Mouse (Mus musculus): ENCODE data around the gene Tsen34. TPM values are rescaled to one million over a fixed set of nuclear protein-coding genes. Genes with fewer than 3 reads are reported as not detected.
"Not testable (repeated sequence)": the region's sequence is repeated elsewhere in the genome, so short reads cannot be mapped to it uniquely, and the experiment has no call there.

Tsen34 gene
- total and polyA plus RNA-seq, 3 experiments: 16.0 to 21.7 TPM; not detected in 1

DNA sequence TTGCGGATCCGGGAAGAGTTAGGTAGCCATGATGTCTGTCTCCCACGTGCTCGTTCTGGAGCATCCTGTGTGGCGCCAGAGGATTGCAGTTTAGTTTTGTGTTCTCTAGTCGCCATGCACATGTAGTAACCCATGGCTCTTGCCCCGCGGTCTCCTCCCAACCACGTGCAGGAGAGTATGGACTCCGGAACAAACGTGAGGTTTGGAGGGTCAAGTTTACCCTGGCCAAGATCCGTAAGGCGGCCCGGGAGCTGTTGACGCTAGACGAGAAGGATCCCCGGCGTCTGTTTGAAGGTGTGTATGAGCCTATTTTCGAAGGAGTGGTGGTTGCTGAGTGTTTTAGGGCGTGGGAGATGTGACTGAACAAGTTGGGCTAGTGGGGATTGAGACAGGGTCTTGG is 11.8 kb downstream of the Tsen34 start:
- H3K4me3 ChIP-seq (ENCODE audit: control insufficient read depth in 1 of 2, insufficient read depth in 1 of 2, low read depth in 2 of 2, low read length in 2 of 2): peak overlapping the region; percentile 73 to 99
- H3K9ac ChIP-seq (ENCODE audit: control insufficient read depth, low read depth, low read length, poor library complexity, severe bottlenecking): peak overlapping the region; percentile 99
- TF ChIP-seq USF1 (IDR thresholded peaks at IDR 0.05; ENCODE audit: low read depth, low read length): no peak
- TF ChIP-seq MYC (IDR thresholded peaks at IDR 0.05; ENCODE audit: low read depth, low read length): peak; percentile 93
- peak; percentile 76 for TF ChIP-seq MXI1 (IDR thresholded peaks at IDR 0.05; ENCODE audit: low read depth, low read length)
- TF ChIP-seq POLR2AphosphoS2 (IDR thresholded peaks at IDR 0.05; ENCODE audit: low read length): no peak
- TF ChIP-seq CHD1 (IDR thresholded peaks at IDR 0.05; ENCODE audit: low read depth, low read length): peak; percentile 93; the same call in 1 of the 2 replicates
- no peak for TF ChIP-seq CTCF (IDR thresholded peaks at IDR 0.05 in 2 of 3, conservative IDR thresholded peaks at IDR 0.05 in 1 of 3; ENCODE audit: control insufficient read depth in 1 of 3, insufficient read depth in 1 of 3, low read depth in 2 of 3, low read length in 3 of 3, poor library complexity in 1 of 3, severe bottlenecking in 1 of 3)
- peak in 1 of 2 experiments; percentile 7; a peak in 2 of 4 replicates for TF ChIP-seq POLR2A (IDR thresholded peaks at IDR 0.05; ENCODE audit: control insufficient read depth in 1 of 2, insufficient read depth in 1 of 2, low read depth in 1 of 2, low read length in 2 of 2, poor library complexity in 1 of 2)
- TF ChIP-seq MAX (IDR thresholded peaks at IDR 0.05; ENCODE audit: low read length): peak; percentile 93
- TF ChIP-seq ZC3H11A (IDR thresholded peaks at IDR 0.05; ENCODE audit: low read depth, low read length): no peak
- no peak for TF ChIP-seq TCF12 (IDR thresholded peaks at IDR 0.05; ENCODE audit: low read depth, low read length)
- TF ChIP-seq POLR2AphosphoS5 (IDR thresholded peaks at IDR 0.05; ENCODE audit: borderline replicate concordance, low read depth, low read length): no peak
- TF ChIP-seq ZKSCAN1 (IDR thresholded peaks at IDR 0.05; ENCODE audit: low read depth, low read length): no peak
- no peak for TF ChIP-seq RCOR1 (IDR thresholded peaks at IDR 0.05; ENCODE audit: low read depth, low read length)
- TF ChIP-seq USF2 (IDR thresholded peaks at IDR 0.05; ENCODE audit: borderline replicate concordance in 1 of 2, insufficient read depth in 1 of 2, low read depth in 1 of 2, low read length in 2 of 2): no peak
- no peaks in the 10 kb centered on the region for H3K27me3 ChIP-seq (ENCODE audit: control insufficient read depth in 1 of 2, insufficient read depth in 2 of 2, low read length in 2 of 2)
- DNase-seq (ENCODE audit: low read depth, low spot score): peak; percentile 58
- H3K36me3 ChIP-seq (ENCODE audit: control insufficient read depth in 1 of 2, insufficient read depth in 2 of 2, low read length in 2 of 2): peaks cover 6 to 18% of the 10 kb centered on the region in 2 experiments
- H3K4me1 ChIP-seq (ENCODE audit: control insufficient read depth in 1 of 2, insufficient read depth in 2 of 2, low read length in 2 of 2): peaks cover 0 to 8% of the 10 kb centered on the region in 2 experiments; a peak in 1 of 4 replicates
- H3K9me3 ChIP-seq (replicated peaks; ENCODE audit: insufficient read depth, low read length): no peaks in the 10 kb centered on the region
- H3K79me2 ChIP-seq (ENCODE audit: control insufficient read depth, insufficient read depth, low read length, poor library complexity): peaks cover 28% of the 10 kb centered on the region
- peak overlapping the region; percentile 98 for H3K27ac ChIP-seq (ENCODE audit: control insufficient read depth, low read depth, low read length)

DNA sequence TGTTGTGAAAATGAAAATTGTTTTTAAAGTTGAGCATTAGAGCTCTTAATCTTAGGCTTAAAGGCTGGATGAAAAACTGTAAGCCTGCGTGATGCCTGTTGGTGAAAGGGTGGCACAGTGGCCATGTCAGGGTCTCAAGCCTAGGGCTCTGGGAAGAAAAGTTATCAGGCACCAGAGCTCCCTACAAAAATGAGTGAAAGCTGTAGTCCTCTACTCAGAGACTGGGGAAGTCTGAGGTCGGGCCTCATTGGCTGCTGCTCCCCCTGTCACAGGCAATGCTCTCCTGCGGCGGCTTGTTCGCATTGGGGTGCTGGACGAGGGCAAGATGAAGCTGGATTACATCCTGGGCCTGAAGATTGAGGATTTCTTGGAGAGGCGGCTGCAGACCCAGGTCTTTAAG is 12.8 kb downstream of the Tsen34 start:
- Histone ChIP-seq H3K27ac (ENCODE audit: control insufficient read depth, low read depth, low read length) (peak overlapping the region; percentile 98), H3K36me3 (ENCODE audit: control insufficient read depth in 1 of 2, insufficient read depth in 2 of 2, low read length in 2 of 2) (peaks cover 6 to 18% of the 10 kb centered on the region in 2 experiments), H3K9ac (ENCODE audit: control insufficient read depth, low read depth, low read length, poor library complexity, severe bottlenecking) (peak overlapping the region; percentile 99), H3K4me3 (ENCODE audit: control insufficient read depth in 1 of 2, insufficient read depth in 1 of 2, low read depth in 2 of 2, low read length in 2 of 2) (peak overlapping the region; percentile 73 to 99), H3K79me2 (ENCODE audit: control insufficient read depth, insufficient read depth, low read length, poor library complexity) (peaks cover 28% of the 10 kb centered on the region)
- H3K27me3 ChIP-seq (ENCODE audit: control insufficient read depth in 1 of 2, insufficient read depth in 2 of 2, low read length in 2 of 2); H3K4me1 ChIP-seq (ENCODE audit: control insufficient read depth in 1 of 2, insufficient read depth in 2 of 2, low read length in 2 of 2); H3K9me3 ChIP-seq (replicated peaks; ENCODE audit: insufficient read depth, low read length): not testable (repeated sequence)
- DNase-seq (ENCODE audit: low read depth, low spot score): peak; percentile 38

DNA sequence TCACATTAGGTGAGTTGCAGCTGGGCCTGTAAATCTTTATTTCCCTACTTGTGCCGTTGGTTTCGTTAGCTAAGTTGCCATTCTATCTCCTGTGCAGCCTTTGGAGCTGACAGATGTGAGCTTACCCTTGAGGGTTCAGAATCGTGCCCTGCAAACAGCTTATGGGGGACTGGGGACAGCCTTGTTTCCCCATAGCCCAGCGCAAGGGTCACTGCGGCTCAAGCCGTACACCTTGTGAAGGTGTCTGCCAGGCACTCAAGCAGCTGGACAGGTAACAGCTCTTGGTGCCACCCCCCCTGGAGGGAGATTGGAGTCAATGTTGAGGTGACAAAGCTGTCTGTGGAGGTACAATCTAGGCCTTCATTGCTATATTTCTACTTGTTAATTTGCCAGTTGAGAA is 13.2 kb downstream of the Tsen34 start:
- Histone ChIP-seq H3K4me3 (ENCODE audit: control insufficient read depth in 1 of 2, insufficient read depth in 1 of 2, low read depth in 2 of 2, low read length in 2 of 2) (peak overlapping the region; percentile 49 to 99), H3K27ac (ENCODE audit: control insufficient read depth, low read depth, low read length) (peak overlapping the region; percentile 98), H3K36me3 (ENCODE audit: control insufficient read depth in 1 of 2, insufficient read depth in 2 of 2, low read length in 2 of 2) (peaks cover 6 to 18% of the 10 kb centered on the region in 2 experiments), H3K27me3 (ENCODE audit: control insufficient read depth in 1 of 2, insufficient read depth in 2 of 2, low read length in 2 of 2) (no peaks in the 10 kb centered on the region), H3K9ac (ENCODE audit: control insufficient read depth, low read depth, low read length, poor library complexity, severe bottlenecking) (peak overlapping the region; percentile 99), H3K9me3 (replicated peaks; ENCODE audit: insufficient read depth, low read length) (no peaks in the 10 kb centered on the region), H3K4me1 (ENCODE audit: control insufficient read depth in 1 of 2, insufficient read depth in 2 of 2, low read length in 2 of 2) (peaks cover 0 to 8% of the 10 kb centered on the region in 2 experiments; a peak in 1 of 4 replicates), H3K79me2 (ENCODE audit: control insufficient read depth, insufficient read depth, low read length, poor library complexity) (peaks cover 28% of the 10 kb centered on the region)
- peak; percentile 43 for DNase-seq (ENCODE audit: low read depth, low spot score)
- TF ChIP-seq POLR2A (IDR thresholded peaks at IDR 0.05; ENCODE audit: control insufficient read depth in 1 of 2, insufficient read depth in 1 of 2, low read depth in 1 of 2, low read length in 2 of 2, poor library complexity in 1 of 2) (peak in 1 of 2 experiments; percentile 22; a peak in 1 of 4 replicates), NELFE (IDR thresholded peaks at IDR 0.05; ENCODE audit: low read depth, low read length) (no peak)

All from MEL (cell line).